Mouse (Mus musculus) fat pad, adult 2 months (tissue): ENCODE data around the gene BC034090.

Experiments
- DNase-seq: peaks from one replicate; pipeline ENCODE4 v3.0.0-alpha.2; 2011; ENCODE audit warnings: low read depth, low spot score; ENCODE audit errors: extremely low read depth

The BC034090 gene

GRCm38 (mm10) chr1:155216844-155217243, 27.4 kb downstream of the BC034090 start:
- no peak for DNase-seq

GRCm38 (mm10) chr1:155216313-155216712, 27.9 kb downstream of the BC034090 start:
- no peak for DNase-seq

GRCm38 (mm10) chr1:155215066-155215764, 29.0 kb downstream of the BC034090 start:
- no peak for DNase-seq

DNA sequence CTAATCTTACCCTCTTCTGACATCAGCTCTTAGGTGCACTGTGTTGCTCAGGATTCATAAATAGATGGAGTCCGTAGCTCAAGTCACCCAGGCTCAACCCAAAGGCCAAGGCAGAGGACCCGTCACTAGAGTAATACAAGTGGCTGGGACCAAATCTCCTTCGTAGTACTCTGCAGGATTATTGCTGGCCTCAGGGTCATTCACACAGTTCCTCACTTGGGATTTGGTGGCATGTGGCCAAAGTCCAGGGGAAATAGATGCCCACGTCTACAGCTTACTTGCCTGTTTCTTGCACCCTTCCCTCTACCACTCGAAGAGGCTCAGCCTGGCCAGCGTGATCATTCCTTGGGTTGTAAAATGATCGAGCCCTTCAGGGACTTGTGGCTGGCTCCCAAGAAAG, 30.3 kb downstream of the BC034090 start:
- no peak for DNase-seq

DNA sequence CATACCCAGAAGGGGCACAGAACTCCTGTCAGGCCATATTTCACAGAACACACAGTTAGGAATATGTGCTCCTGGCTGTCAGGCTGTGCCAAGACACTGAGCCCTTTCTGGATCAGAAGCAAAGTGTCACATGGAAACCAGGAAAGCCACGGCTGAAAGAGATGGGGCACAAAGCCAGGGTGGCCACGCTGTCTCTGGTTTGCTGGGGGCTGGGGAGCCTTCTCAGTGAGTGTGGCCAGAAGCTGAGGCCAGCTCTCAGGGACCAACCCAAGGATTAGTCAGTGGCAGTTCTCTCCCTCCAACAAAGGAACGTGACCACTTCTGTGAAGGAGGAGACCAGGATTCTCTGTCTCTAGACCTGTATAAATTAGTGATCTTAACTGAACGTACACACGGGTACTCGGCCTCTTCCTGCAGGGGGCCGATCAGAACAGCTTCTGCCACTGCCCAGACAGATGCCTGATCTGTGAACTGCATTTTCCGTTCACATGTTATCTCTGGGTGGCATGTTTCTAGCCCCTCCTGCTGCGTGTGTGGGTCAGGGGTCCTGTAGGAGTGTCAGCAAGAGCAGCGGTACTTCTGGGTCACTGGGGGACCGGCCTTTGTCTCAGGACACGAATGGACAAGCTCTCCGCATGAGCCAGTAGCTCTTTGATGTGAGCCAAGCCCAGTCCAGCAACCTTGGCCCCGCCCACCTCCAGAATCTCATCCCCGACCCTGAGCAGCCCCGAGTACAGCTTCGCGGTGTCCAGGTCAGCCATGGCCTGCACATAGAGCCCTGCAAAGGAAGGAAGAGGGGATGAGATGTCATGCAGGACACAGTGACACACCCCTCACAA, 31.1 kb downstream of the BC034090 start:
- DNase-seq = no peak

- DNase-seq = no peak
These were observed 31.8 kb downstream of the BC034090 start for GRCm38 (mm10) chr1:155212493-155212892.

DNA sequence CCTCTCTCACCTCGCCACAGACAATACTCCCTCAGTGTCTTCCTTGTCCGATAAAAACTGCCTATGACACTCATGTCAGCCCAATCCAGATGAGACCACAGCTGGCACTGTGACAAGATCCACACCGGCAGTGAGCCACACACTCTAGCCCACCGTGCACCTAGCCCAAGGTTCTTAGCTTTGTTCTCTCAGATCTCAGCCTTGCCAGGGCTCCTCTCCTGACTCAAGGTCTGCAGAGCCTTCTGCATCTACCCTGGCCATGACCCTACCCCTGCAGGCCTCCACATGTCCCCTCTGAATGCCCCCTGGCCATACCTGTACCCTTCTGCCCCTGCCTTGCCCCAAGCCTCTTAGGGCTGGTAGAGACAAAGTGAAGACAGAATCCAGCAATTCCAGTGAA, 32.2 kb downstream of the BC034090 start:
- no peak for DNase-seq

DNA sequence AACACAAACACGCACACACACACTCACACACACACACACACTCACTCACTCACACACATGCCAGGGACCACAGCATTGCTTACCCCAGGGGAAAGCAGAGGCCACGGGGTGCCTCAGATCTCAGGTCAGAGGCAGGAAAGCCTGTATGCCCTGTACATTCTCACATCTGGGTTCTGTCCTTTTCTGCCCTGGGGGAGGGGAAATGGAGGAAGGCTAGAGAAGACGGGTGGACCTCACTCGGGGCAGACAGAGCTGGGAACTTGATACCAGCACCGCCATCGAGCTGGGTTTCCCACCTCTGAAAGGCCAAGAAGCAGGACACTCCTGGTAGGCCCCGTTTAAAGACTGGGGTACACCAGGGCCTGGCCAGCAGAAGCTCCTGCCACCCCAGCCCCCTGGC, 33.2 kb downstream of the BC034090 start:
- DNase-seq = no peak

DNA sequence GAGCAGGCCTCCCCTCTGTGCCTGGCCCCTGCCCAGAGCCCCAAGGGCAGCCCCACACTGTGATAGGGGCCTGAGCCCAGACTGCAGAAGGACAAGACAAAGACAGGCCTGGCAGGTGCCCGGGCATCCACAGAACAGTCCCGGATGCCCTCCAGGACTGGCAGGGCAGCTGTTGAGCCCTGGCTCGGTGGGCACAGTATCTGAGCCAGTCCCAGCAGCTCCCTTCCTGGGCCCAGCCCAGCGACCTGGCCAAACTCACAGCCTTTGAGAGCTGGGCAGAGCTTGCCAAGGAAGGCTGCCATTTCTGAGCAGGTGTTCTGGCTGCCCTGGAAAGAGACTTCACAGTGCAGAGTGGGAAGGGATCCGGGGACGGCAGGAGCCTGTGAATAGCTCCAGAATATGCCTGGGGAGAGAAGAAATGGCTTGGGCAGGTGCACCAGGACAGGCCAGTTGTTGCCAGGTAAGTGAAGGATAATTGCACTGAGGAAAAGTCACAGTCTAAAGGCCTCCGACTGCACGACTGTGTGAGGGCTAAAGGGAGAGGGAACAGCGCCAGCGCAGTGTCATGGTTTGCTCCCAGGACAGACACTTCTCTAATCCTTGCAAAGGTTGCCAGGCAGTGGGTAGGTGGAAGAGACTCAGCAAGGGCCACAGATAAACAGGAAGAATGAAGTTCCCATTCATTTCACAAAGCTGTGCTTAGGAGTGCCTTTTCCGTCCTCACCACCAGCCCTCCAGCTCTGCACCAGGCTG, 34.1 kb downstream of the BC034090 start:
- no peak for DNase-seq

DNA sequence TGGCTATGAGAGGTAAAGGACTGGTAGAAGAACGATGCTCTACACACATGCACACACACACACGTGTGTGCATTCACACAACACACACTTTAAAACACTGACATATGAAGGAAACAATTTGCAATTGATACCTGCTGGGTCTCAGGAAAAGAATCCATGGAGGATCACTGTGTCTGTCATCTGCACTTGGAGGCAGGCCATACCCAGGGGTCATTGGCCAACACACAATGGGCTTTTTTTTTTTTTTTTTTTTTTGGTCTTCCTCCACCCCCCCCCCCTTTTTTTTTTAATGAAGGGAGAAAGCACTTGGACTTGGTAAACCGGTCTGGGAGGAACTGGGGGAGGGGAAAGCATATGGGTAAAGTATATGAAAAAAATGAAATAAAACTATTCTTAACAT, 36.4 kb downstream of the BC034090 start:
- DNase-seq = no peak

- no peak for DNase-seq
These were observed 38.2 kb downstream of the BC034090 start for GRCm38 (mm10) chr1:155205822-155206660.

DNA sequence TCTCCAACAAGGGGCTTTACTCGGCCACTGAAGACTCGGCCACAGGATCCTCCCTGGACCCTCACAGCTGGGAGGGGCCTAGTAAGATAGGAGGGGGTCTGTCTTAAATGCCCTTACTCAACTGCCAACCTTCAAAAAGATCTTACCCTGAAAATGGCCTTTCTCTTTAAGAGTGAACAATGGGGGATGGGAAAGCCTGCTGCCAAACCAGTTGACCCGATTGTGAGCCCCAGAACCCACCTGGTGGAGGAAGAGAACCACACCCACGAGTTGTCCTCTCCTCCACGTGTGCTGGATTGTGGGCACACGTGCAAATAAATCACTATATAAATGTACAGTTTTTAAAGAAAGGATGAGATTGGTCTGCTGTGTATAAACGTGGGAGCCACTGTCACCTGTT, 38.9 kb downstream of the BC034090 start:
- no peak for DNase-seq

DNA sequence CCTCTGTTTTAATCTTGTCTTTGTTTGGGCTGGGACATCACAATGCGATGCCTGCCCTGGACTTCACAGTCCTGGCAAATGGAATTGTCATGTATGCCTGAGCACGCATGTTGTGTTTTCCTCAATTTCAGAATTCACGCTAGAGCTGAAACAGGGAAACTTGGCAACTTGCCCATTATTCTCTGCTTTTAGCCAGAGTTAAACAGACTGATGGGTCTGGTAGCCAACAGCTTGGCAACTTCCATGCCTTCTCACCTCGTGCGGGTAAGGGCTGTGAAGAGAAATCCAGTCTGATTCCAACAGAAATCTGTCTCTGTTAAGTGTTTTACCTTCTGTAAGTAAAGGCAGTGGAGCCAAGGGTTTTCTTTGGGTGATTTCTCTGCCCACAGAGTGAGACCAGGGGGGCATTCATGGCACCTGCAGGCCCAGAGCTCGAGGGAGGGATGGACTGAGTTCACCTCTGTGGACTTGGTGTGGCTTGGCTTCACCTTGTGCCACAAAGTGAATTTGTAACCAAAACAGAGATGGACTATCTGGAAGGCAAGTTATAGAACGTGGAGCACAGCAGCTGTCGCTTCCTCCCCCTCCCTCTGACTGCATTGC, 39.6 kb downstream of the BC034090 start:
- DNase-seq = no peak

- no peak for DNase-seq
These were observed 40.3 kb downstream of the BC034090 start for GRCm38 (mm10) chr1:155203954-155204353.

- DNase-seq = no peak
These were observed 41.1 kb downstream of the BC034090 start for GRCm38 (mm10) chr1:155203101-155203500.

GRCm38 (mm10) chr1:155202472-155202871, 41.8 kb downstream of the BC034090 start:
- no peak for DNase-seq

- no peak for DNase-seq
These were observed 42.3 kb downstream of the BC034090 start for GRCm38 (mm10) chr1:155201914-155202313.

GRCm38 (mm10) chr1:155201373-155201879, 42.8 kb downstream of the BC034090 start:
- DNase-seq = no peak

GRCm38 (mm10) chr1:155200967-155201366, 43.3 kb downstream of the BC034090 start:
- no peak for DNase-seq

- DNase-seq = no peak
These were observed 44.7 kb downstream of the BC034090 start for GRCm38 (mm10) chr1:155199522-155199921.
